Mouse (Mus musculus) c-Kit-positive CD71-positive TER-119-positive erythroid progenitor cells, embryonic 14.5 days (primary cell): ENCODE measurements around the gene Vmn2r10.
"Not testable (repeated sequence)": the region's sequence is repeated elsewhere in the genome, so short reads cannot be mapped to it uniquely, and the experiment has no call there.

Experiments used
- DNase-seq: peaks from one replicate; pipeline ENCODE4 v3.0.0-alpha.2; 2013; ENCODE audit warnings: low spot score

Vmn2r10 gene

DNA sequence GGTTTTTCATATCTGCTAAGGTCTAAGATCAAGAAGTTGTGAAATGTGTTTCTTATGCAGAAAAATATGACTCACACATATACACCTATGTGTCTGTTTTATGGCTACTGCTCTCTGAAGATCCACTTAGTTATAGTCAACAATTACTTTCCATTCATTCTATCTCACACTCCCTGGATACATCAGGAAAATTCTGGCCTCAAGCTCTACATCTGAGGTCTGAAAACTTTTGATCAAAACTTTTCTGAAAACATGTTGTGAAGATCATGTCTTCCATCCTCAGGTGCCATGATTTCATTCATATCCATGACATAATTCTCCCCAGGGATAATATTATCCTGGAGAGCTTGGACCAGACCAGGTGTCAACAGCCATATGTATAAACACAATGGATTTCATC lies at the start of gene Vmn2r10:
Gene Vmn2r10 (minus strand): TSS at position 101 of the 400 bp plus-strand sequence.
- not testable (repeated sequence) for DNase-seq

GRCm38 (mm10) chr5:109055286-109055685 lies 49.0 kb upstream of the Vmn2r10 start:
- no peak for DNase-seq

DNA sequence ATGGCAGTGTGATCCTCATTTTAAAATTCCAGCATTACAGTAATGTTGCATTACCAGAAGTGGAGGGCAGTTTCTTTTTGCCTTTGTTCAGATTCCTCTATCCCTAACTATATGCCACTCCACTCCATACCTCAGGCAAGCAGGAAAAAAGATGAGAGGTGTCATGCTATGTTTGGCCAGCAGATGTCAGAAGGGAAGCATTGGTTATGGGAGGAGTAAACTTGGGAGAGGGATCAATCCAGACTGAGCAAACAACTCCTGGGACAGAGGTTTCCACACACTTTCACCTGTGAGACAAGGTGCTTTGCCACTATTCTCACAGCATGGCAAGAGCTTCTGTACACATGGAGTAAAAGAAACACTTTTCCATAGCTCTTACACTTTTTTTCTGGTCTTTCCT lies 26.3 kb upstream of the Vmn2r10 start:
- no peak for DNase-seq

DNA sequence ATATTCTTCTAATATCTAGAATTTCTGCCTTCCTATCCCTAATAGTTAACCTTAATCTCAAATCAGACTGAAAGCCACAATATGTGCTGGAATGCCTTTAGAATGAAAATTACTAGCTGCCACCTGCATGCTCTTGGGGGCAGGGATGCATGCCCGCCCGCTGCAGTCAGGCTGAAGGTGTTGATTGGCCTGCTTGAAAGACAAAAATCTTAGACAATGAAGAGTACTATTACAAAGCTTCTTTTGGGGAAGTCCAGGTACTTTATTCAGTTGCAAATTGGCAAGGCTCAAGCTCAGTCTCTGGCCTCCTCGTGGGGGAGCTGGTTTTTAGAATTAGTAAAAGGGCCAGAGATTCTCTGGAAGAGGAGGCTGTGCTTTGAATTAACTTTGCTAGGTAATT lies 17.4 kb downstream of the Vmn2r10 start:
- DNase-seq = no peak
